Mouse (Mus musculus) kidney, adult 2 months (tissue): Measurements from ENCODE around the gene Cabp2.

Experiments used
- CTCF ChIP-seq: fragments of 200-500 bp; conservative IDR thresholded peaks from 2 replicates; pipeline ENCODE4 v1.5.1; 2011; ENCODE audit warnings: low read depth, mild to moderate bottlenecking, control low read depth, low read length, moderate library complexity, mixed read lengths; ENCODE audit not compliant: insufficient read depth, insufficient read length
- POLR2A ChIP-seq: fragments of 200-500 bp; IDR thresholded peaks from one replicate; pipeline ENCODE4 v1.6.1; 2011; ENCODE audit warnings: low read depth, low read length, control low read depth

GRCm38 (mm10) chr19:4042124-4042523 is 39.3 kb upstream of the Cabp2 start:
- TF ChIP-seq CTCF (no peak), POLR2A (no peak)
